9 mouse cellular contexts compared by ENCODE assay signal in genomic region chr1:188633736-188634135, GRCm38 (mm10).
DNase-seq lines count a peak whose midpoint lies in the region; ATAC-seq and TF ChIP-seq lines count a peak whose summit lies in the region.
"Had no signal": no experiment of that assay in that cellular context is flagged by ENCODE, and none has a peak within 500 bp of the region (broad histone marks: within the 10 kb centered on the region; RNA-seq: fewer than 3 reads in every experiment).

No protein-coding gene starts in this region.

- H3K4me1 ChIP-seq in hindbrain, embryonic 11.5 days (replicated peaks; ENCODE audit: control insufficient read depth, insufficient read depth, low read length), result no peaks in the 10 kb centered on the region
- no peaks in the 10 kb centered on the region for H3K4me1 ChIP-seq in hindbrain, embryonic 12.5 days

- no peaks in the 10 kb centered on the region for H3K27me3 ChIP-seq in hindbrain, embryonic 11.5 days (ENCODE audit: control insufficient read depth, insufficient read depth, low read length)
- H3K27me3 ChIP-seq in hindbrain, embryonic 12.5 days, result no peaks in the 10 kb centered on the region
- H3K27me3 ChIP-seq in Patski, result peaks cover 4% of the 10 kb centered on the region
- H3K27me3 ChIP-seq: heart, embryonic 13.5 days had no signal

- no peaks in the 10 kb centered on the region for H3K9me3 ChIP-seq in hindbrain, embryonic 11.5 days (ENCODE audit: control insufficient read depth, low read length)
- H3K9me3 ChIP-seq in hindbrain, embryonic 12.5 days (replicated peaks), result 0 out of 2 replicates have a peak, but pooled peaks cover 3% of the 10 kb centered on the region
- H3K9me3 ChIP-seq: heart, embryonic 13.5 days had no signal

- no peak for ATAC-seq in hindbrain, embryonic 11.5 days (ENCODE audit: low FRiP score)
- no peak for ATAC-seq in hindbrain, embryonic 12.5 days (ENCODE audit: low FRiP score)
- ATAC-seq in Patski, result no peak
- peak; percentile 72; the same call in 1 of the 2 replicates for ATAC-seq in common myeloid progenitor, adult 5-6 weeks (replicated peaks; ENCODE audit: low read depth, poor library complexity, severe bottlenecking)
- no peak for ATAC-seq in granulocyte monocyte progenitor cell, adult 5-6 weeks (replicated peaks; ENCODE audit: poor library complexity, severe bottlenecking)
- ATAC-seq in CD4-positive, CD25-positive, alpha-beta regulatory T cell, adult 4 months, result no peak

- no peak overlapping the region for H3K4me3 ChIP-seq in hindbrain, embryonic 11.5 days (ENCODE audit: low read depth, low read length)
- no peak overlapping the region for H3K4me3 ChIP-seq in hindbrain, embryonic 12.5 days
- H3K4me3 ChIP-seq: heart, embryonic 13.5 days had no signal

- WGBS in hindbrain, embryonic 11.5 days, result 54% methylated on average over 4 of the region's 4 CpGs
- WGBS in hindbrain, embryonic 12.5 days, result 53% methylated on average over 4 of the region's 4 CpGs

- no peak overlapping the region for H3K27ac ChIP-seq in hindbrain, embryonic 11.5 days (ENCODE audit: low read depth, low read length)
- H3K27ac ChIP-seq in hindbrain, embryonic 12.5 days, result no peak overlapping the region
- H3K27ac ChIP-seq: heart, embryonic 13.5 days had no signal

- no peak overlapping the region for H3K4me2 ChIP-seq in hindbrain, embryonic 11.5 days (replicated peaks; ENCODE audit: low read depth, low read length)
- H3K4me2 ChIP-seq in hindbrain, embryonic 12.5 days (replicated peaks), result no peak overlapping the region
- H3K4me2 ChIP-seq: heart, embryonic 13.5 days had no signal

- intact Hi-C loops in left cerebral cortex, postnatal 14 days (cut with DNase I), result loop anchor here (5.0 kb wide), 1 partner anchor 651 kb away; no protein-coding TSS in a partner anchor

- POLR2A ChIA-PET in Patski (lab: Charles Lee), result no interaction called here

- CTCF ChIA-PET in Patski (lab: Charles Lee), result no interaction called here

- H3K9ac ChIP-seq in hindbrain, embryonic 11.5 days (ENCODE audit: low read depth, low read length), result no peak overlapping the region
- no peak overlapping the region for H3K9ac ChIP-seq in hindbrain, embryonic 12.5 days
- H3K9ac ChIP-seq: heart, embryonic 13.5 days had no signal

- TF ChIP-seq CTCF in Patski (IDR thresholded peaks at IDR 0.05), result peak; percentile 44

- in situ Hi-C loops in Patski (cut with MboI; ENCODE audit: low pct_unique_long_range_greater_than_20kb), result no loop called here

- peak; percentile 40 for DNase-seq in hindbrain, embryonic 11.5 days (ENCODE audit: low spot score)
- DNase-seq in Patski (ENCODE audit: low read depth, low spot score), result no peak
- DNase-seq in left cerebral cortex, postnatal 14 days (ENCODE audit: low spot score in 2 of 2), result peak; percentile 35 to 65
- no peak for DNase-seq in yolk sac, embryonic 10.5 days (ENCODE audit: low spot score)

- no peaks in the 10 kb centered on the region for H3K36me3 ChIP-seq in hindbrain, embryonic 11.5 days (ENCODE audit: control insufficient read depth, insufficient read depth, low read length)
- H3K36me3 ChIP-seq in hindbrain, embryonic 12.5 days, result no peaks in the 10 kb centered on the region
- H3K36me3 ChIP-seq: heart, embryonic 13.5 days had no signal

Comparison
In these comparisons a context has a peak if more than half of its experiments do, and no peak if none do; other contexts are left out.
1. DNase-seq: peak in hindbrain, embryonic 11.5 days (single experiment) and left cerebral cortex, postnatal 14 days (2 of 2); none in Patski (single experiment) and yolk sac, embryonic 10.5 days (single experiment).